Mouse (Mus musculus): ENCODE measurements around the gene Pqlc3.

- TF ChIP-seq CTCF (IDR thresholded peaks at IDR 0.05; ENCODE audit: borderline replicate concordance, extremely low read depth, insufficient read depth, insufficient read length) (no peak), POLR2A (IDR thresholded peaks at IDR 0.05; ENCODE audit: borderline replicate concordance, extremely low read depth, insufficient read depth, insufficient read length, poor library complexity, severe bottlenecking) (no peak)
Observed at GRCm38 (mm10) chr12:16966811-16967210, 33.4 kb downstream of the Pqlc3 start.

All from brain, embryonic 14.5 days (tissue).